Mouse (Mus musculus) kidney, adult 9 months (tissue): ENCODE results near the gene Gpatch1.

ENCODE experiments used
- DNase-seq: peaks from one replicate; pipeline ENCODE4 v3.0.0; 2022

The Gpatch1 gene

GRCm38 (mm10) chr7:35317729-35318609 is at the start of gene Gpatch1:
Gene Gpatch1, minus strand, starts transcription at chr7:35318440.
- DNase-seq: peak; percentile 95

- peak; percentile 57 for DNase-seq
Measured at GRCm38 (mm10) chr7:35365161-35365910, 47.1 kb upstream of the Gpatch1 start.

- peak; percentile 43 for DNase-seq
Measured at GRCm38 (mm10) chr7:35362868-35363267, 44.6 kb upstream of the Gpatch1 start.

GRCm38 (mm10) chr7:35362253-35362652 is 44.0 kb upstream of the Gpatch1 start:
- DNase-seq: no peak

- DNase-seq: no peak
Measured at GRCm38 (mm10) chr7:35357621-35358020, 39.4 kb upstream of the Gpatch1 start.

GRCm38 (mm10) chr7:35355303-35355872 is 37.1 kb upstream of the Gpatch1 start:
- peak; percentile 74 for DNase-seq

GRCm38 (mm10) chr7:35353306-35353705 is 35.1 kb upstream of the Gpatch1 start:
- DNase-seq: no peak

- DNase-seq: no peak
Measured at GRCm38 (mm10) chr7:35351155-35351554, 32.9 kb upstream of the Gpatch1 start.

- peak; percentile 62 for DNase-seq
Measured at GRCm38 (mm10) chr7:35349886-35350684, 31.8 kb upstream of the Gpatch1 start.

- DNase-seq: no peak
Measured at GRCm38 (mm10) chr7:35349022-35349421, 30.8 kb upstream of the Gpatch1 start.

GRCm38 (mm10) chr7:35347918-35348700 is 29.9 kb upstream of the Gpatch1 start:
- DNase-seq: no peak

GRCm38 (mm10) chr7:35344785-35345330 is 26.6 kb upstream of the Gpatch1 start:
- no peak for DNase-seq

GRCm38 (mm10) chr7:35342498-35342897 is 24.3 kb upstream of the Gpatch1 start:
- DNase-seq: no peak

- no peak for DNase-seq
Measured at GRCm38 (mm10) chr7:35341282-35341681, 23.0 kb upstream of the Gpatch1 start.

- no peak for DNase-seq
Measured at GRCm38 (mm10) chr7:35340196-35340595, 22.0 kb upstream of the Gpatch1 start.

GRCm38 (mm10) chr7:35334527-35335452 is 16.6 kb upstream of the Gpatch1 start:
- peak; percentile 64 for DNase-seq

GRCm38 (mm10) chr7:35333692-35334526 is 15.7 kb upstream of the Gpatch1 start, which contains the start of gene Rhpn2:
Gene Rhpn2, plus strand, starts transcription at chr7:35334170.
- peak; percentile 100 for DNase-seq

- DNase-seq: peak; percentile 77
Measured at GRCm38 (mm10) chr7:35333231-35333651, 15.0 kb upstream of the Gpatch1 start.

- DNase-seq: peak; percentile 62
Measured at GRCm38 (mm10) chr7:35331590-35331989, 13.3 kb upstream of the Gpatch1 start.
